Mouse (Mus musculus) kidney, postnatal 25 days (tissue): Measurements from ENCODE around the gene Rrh.
"Not testable (repeated sequence)": the region's sequence is repeated elsewhere in the genome, so short reads cannot be mapped to it uniquely, and the experiment has no call there.

Experiments used
- DNase-seq, 2 experiments: peaks; one replicate each; pipeline ENCODE4 v3.0.0; 2021; ENCODE audit warnings: mixed read lengths in 2 of 2

The Rrh gene

DNA sequence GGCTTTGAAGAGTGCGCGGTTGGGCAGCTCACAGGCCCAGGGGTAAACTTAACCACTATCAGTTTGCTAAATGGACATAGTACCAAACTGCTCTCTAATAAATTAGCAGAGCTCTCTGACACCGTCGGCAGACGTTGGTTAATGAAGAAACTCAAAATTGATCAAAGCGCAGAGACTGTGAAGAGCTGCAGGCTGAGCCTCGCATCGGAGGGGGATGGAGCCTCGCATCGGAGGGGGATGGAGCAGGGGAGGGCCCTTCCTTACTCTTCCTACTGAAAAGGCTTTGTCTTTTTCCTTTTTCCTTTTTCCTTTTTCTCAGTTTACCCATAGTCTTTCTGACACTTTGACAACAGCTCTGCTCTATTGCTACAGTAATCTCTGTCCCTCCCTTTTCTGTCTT, 41.0 kb downstream of the Rrh start:
- DNase-seq: no peak

- DNase-seq: no peak
Measured at GRCm38 (mm10) chr3:129771210-129771609, 51.2 kb downstream of the Rrh start.

DNA sequence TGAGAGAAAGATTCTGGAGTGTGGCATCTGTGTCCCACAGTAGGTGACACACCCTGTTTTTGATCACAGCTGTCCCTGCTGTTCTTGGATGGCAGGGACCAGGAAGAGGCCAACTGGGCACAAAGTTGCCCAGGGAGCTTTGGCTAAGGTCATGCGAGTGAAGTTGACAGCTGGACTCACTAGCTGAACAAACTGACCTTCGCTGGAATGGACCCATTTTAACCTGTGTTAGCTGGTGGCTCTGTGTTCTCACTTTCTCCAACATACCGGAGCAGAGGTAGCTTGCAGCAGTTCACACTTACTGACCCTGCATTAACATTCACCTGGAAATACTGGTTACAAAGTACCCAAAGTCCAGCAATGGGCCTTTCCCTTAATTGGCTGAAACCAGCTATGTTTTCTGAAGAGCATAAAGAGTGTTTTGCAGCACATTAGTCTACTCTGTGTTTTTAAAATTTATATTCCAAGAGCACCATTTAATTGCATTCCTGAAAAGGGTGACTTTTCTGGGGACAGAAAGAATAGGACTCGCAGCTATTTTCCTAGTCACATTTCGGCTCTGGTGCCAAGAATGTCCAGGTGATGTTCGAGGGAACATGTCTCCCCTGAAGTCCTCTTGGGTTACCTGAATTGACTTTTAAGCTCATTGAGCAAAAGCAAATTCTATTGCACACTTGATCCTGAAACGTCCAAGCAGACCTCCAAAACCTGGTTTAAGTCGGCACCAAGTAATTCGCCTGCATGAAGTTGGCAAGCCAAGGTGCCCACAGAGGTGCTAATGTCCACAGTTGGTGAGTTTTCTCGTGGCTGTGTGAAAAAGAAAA, 55.2 kb downstream of the Rrh start:
- DNase-seq: peak; percentile 61 to 80

DNA sequence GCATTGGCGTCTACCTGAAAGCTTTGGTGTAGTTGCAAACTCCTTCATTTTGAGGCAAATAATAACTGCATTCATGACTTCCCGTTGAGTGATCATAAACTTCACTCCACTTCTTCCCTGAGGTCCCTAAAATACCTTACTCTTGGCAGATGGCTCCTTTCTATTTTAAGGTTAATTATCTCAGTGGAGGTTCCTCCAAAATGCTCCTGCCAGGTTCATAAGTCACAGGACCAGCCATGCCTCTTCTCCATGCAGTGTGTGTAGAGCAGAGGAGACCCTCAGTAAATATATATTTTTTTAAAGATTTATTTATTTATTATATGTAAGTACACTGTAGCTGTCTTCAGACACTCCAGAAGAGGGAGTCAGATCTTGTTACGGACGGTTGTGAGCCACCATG, 56.3 kb downstream of the Rrh start:
- no peak for DNase-seq

GRCm38 (mm10) chr3:129757599-129757998, 64.8 kb downstream of the Rrh start:
- DNase-seq: not testable (repeated sequence)

DNA sequence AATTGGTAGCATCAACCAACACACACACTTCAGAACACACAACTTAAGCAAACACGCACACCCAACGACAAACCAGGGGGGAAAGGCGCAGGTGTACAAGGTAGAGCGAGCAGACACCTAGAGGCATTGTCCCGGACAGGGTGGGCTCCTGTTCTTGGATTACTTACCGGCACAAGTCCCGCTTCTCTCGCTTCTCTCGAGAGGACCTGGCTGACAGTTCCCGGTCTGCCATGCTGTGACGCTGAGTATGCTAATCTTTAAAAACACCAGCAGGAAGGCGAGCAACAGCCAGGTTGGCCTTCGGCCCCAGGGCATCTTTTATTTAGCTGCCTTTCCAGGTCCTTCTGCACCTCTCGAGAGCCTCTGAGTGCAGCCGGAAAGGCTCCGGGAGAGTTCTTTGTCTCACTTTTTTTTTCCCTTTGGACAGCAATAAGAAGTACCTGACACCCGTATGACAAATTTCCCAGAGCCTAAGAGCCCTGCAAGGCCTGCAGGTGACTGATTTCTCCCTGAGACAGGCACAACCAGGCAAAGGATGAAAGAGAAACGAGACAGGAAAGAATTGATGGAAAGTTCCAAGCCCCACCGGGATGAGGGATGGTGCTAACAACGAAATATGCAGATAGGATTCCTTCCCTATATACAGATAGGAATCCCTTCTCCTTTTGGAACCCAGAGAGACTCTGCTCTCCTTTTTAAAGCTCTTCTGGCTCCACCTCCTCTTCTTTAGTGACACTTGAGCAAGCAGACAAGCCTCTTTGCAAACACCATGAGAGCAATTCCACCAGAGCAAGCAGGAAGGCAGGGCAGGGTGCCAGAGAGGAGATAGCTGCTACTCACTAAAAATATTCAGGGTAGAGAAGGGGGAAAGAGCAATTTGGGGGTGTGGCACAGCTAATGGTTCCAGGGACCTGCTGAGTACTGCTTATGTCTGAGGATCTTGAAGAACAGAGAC, 67.5 kb downstream of the Rrh start, which contains the start of gene Egf:
Gene Egf (minus strand): TSS at position 667 of the 955 bp plus-strand sequence.
- peak; percentile 86 to 88 for DNase-seq
